Mouse (Mus musculus) naive thymus-derived CD4-positive, alpha-beta T cell, adult 2 months (primary cell): ENCODE measurements at regions not wholly inside any gene's neighbourhood (a gene's known extent, or its start where the extent isn't known, plus 50 kb on each side); places are given as distances from the start of the nearest gene placed in this dataset.

ENCODE experiments used
- DNase-seq: peaks from one replicate; pipeline ENCODE4 v3.0.0-alpha.2; 2011; ENCODE audit warnings: low read depth

GRCm38 (mm10) chr13:118849541-118849940, 179.9 kb downstream of the Fgf10 start:
- no peak for DNase-seq

GRCm38 (mm10) chr13:118850708-118851107, 181.1 kb downstream of the Fgf10 start:
- no peak for DNase-seq

GRCm38 (mm10) chr13:118886339-118886810, 216.8 kb downstream of the Fgf10 start:
- no peak for DNase-seq

GRCm38 (mm10) chr13:118895079-118895478, 225.5 kb downstream of the Fgf10 start:
- no peak for DNase-seq

- DNase-seq = no peak
Observed at GRCm38 (mm10) chr13:118901950-118902349, 232.4 kb downstream of the Fgf10 start.

- DNase-seq = no peak
Observed at GRCm38 (mm10) chr13:118910351-118910750, 240.8 kb downstream of the Fgf10 start.

- DNase-seq = no peak
Observed at GRCm38 (mm10) chr13:118940786-118941185, 271.2 kb downstream of the Fgf10 start.

- no peak for DNase-seq
Observed at GRCm38 (mm10) chr13:118966120-118966676, 296.6 kb downstream of the Fgf10 start.

- DNase-seq = no peak
Observed at GRCm38 (mm10) chr13:118967707-118968106, 298.1 kb downstream of the Fgf10 start.

GRCm38 (mm10) chr13:118975008-118975407, 305.4 kb downstream of the Fgf10 start:
- no peak for DNase-seq

GRCm38 (mm10) chr13:118975519-118975918, 305.9 kb downstream of the Fgf10 start:
- no peak for DNase-seq

GRCm38 (mm10) chr13:118979505-118979904, 309.9 kb downstream of the Fgf10 start:
- no peak for DNase-seq

- no peak for DNase-seq
Observed at GRCm38 (mm10) chr13:118981196-118981810, 311.7 kb downstream of the Fgf10 start.

GRCm38 (mm10) chr13:118985285-118985684, 315.7 kb downstream of the Fgf10 start:
- DNase-seq = no peak

GRCm38 (mm10) chr13:119025305-119025975, 355.8 kb downstream of the Fgf10 start:
- no peak for DNase-seq

- DNase-seq = no peak
Observed at GRCm38 (mm10) chr13:119039616-119040015, 370.0 kb downstream of the Fgf10 start.

- DNase-seq = no peak
Observed at GRCm38 (mm10) chr13:119045112-119045511, 375.5 kb downstream of the Fgf10 start.

GRCm38 (mm10) chr13:119068745-119069580, 359.4 kb upstream of the Paip1 start:
- no peak for DNase-seq

GRCm38 (mm10) chr13:119069581-119069936, 358.8 kb upstream of the Paip1 start:
- no peak for DNase-seq

- DNase-seq = no peak
Observed at GRCm38 (mm10) chr13:119079243-119079642, 349.2 kb upstream of the Paip1 start.

GRCm38 (mm10) chr13:119081691-119082090, 346.7 kb upstream of the Paip1 start:
- no peak for DNase-seq

- DNase-seq = no peak
Observed at GRCm38 (mm10) chr13:119117906-119118305, 310.5 kb upstream of the Paip1 start.

GRCm38 (mm10) chr13:119118382-119118781, 310.0 kb upstream of the Paip1 start:
- no peak for DNase-seq
